ENCODE assay signal across 16 mouse cellular contexts in genomic region chr3:38360421-38360921, GRCm38 (mm10).
DNase-seq lines count a peak whose midpoint lies in the region; ATAC-seq lines count a peak whose summit lies in the region.
"Had no signal": no experiment of that assay in that cellular context is flagged by ENCODE, and none has a peak within 500 bp of the region (broad histone marks: within the 10 kb centered on the region; RNA-seq: fewer than 3 reads in every experiment).

No protein-coding gene starts in this region.

- H3K9ac ChIP-seq in hindbrain, embryonic 13.5 days = no peak overlapping the region
- no peak overlapping the region for H3K9ac ChIP-seq in hindbrain, embryonic 11.5 days (ENCODE audit: low read depth, low read length)
- H3K9ac ChIP-seq in kidney, embryonic 15.5 days = no peak overlapping the region
- H3K9ac ChIP-seq: heart, embryonic 13.5 days had no signal

- H3K27ac ChIP-seq in hindbrain, embryonic 13.5 days = peak overlapping the region; percentile 1; the same call in 1 of the 2 replicates
- no peak overlapping the region for H3K27ac ChIP-seq in hindbrain, embryonic 11.5 days (ENCODE audit: low read depth, low read length)
- peak overlapping the region; percentile 64 for H3K27ac ChIP-seq in kidney, embryonic 15.5 days
- H3K27ac ChIP-seq: heart, embryonic 13.5 days had no signal

- no peak overlapping the region for H3K4me2 ChIP-seq in hindbrain, embryonic 13.5 days
- H3K4me2 ChIP-seq in hindbrain, embryonic 11.5 days (replicated peaks; ENCODE audit: low read depth, low read length) = no peak overlapping the region
- H3K4me2 ChIP-seq in kidney, embryonic 15.5 days = 0 out of 2 replicates have a peak overlapping the region, but pooled peaks have one; percentile 0
- H3K4me2 ChIP-seq: heart, embryonic 13.5 days; liver, embryonic 11.5 days had no signal

- H3K4me3 ChIP-seq in hindbrain, embryonic 13.5 days = no peak overlapping the region
- H3K4me3 ChIP-seq in hindbrain, embryonic 11.5 days (ENCODE audit: low read depth, low read length) = no peak overlapping the region
- H3K4me3 ChIP-seq in kidney, embryonic 15.5 days (replicated peaks) = no peak overlapping the region
- H3K4me3 ChIP-seq: heart, embryonic 13.5 days; myocyte had no signal

- H3K4me1 ChIP-seq in hindbrain, embryonic 13.5 days (replicated peaks) = peaks cover 15% of the 10 kb centered on the region
- peaks cover 3% of the 10 kb centered on the region; the same call in 1 of the 2 replicates for H3K4me1 ChIP-seq in hindbrain, embryonic 11.5 days (replicated peaks; ENCODE audit: control insufficient read depth, insufficient read depth, low read length)
- peaks cover 20% of the 10 kb centered on the region for H3K4me1 ChIP-seq in kidney, embryonic 15.5 days

- H3K9me3 ChIP-seq in hindbrain, embryonic 13.5 days = no peaks in the 10 kb centered on the region
- H3K9me3 ChIP-seq in hindbrain, embryonic 11.5 days (ENCODE audit: control insufficient read depth, low read length) = no peaks in the 10 kb centered on the region
- no peaks in the 10 kb centered on the region for H3K9me3 ChIP-seq in kidney, embryonic 15.5 days (replicated peaks)
- H3K9me3 ChIP-seq: heart, embryonic 13.5 days had no signal

- no peaks in the 10 kb centered on the region for H3K27me3 ChIP-seq in hindbrain, embryonic 13.5 days
- H3K27me3 ChIP-seq in hindbrain, embryonic 11.5 days (ENCODE audit: control insufficient read depth, insufficient read depth, low read length) = no peaks in the 10 kb centered on the region
- no peaks in the 10 kb centered on the region for H3K27me3 ChIP-seq in kidney, embryonic 15.5 days
- H3K27me3 ChIP-seq: CH12.LX; heart, embryonic 13.5 days had no signal

- 23% methylated on average over 3 of the region's 3 CpGs for WGBS in hindbrain, embryonic 13.5 days
- 12% methylated on average over 3 of the region's 3 CpGs for WGBS in hindbrain, embryonic 11.5 days
- 44% methylated on average over 3 of the region's 3 CpGs for WGBS in kidney, embryonic 15.5 days

- no peaks in the 10 kb centered on the region for H3K36me3 ChIP-seq in hindbrain, embryonic 13.5 days
- no peaks in the 10 kb centered on the region for H3K36me3 ChIP-seq in hindbrain, embryonic 11.5 days (ENCODE audit: control insufficient read depth, insufficient read depth, low read length)
- H3K36me3 ChIP-seq in kidney, embryonic 15.5 days = no peaks in the 10 kb centered on the region
- H3K36me3 ChIP-seq: heart, embryonic 13.5 days had no signal

- ATAC-seq in hindbrain, embryonic 13.5 days (ENCODE audit: low FRiP score) = no peak
- ATAC-seq in hindbrain, embryonic 11.5 days (ENCODE audit: low FRiP score) = no peak
- ATAC-seq in kidney, embryonic 15.5 days (replicated peaks; ENCODE audit: low FRiP score) = no peak
- ATAC-seq: forebrain, embryonic 16.5 days had no signal

- DNase-seq in hindbrain, embryonic 11.5 days (ENCODE audit: low spot score) = no peak
- DNase-seq in NIH3T3 (ENCODE audit: low read depth) = peak; percentile 9
- peak; percentile 9 for DNase-seq in embryo, embryonic 11.5 days (ENCODE audit: low read depth, low spot score)
- no peak for DNase-seq in urinary bladder, postnatal 14 days (ENCODE audit: low spot score)
- no peak for DNase-seq in adrenal gland, postnatal 4 days (ENCODE audit: low spot score in 2 of 2)
- no peak for DNase-seq in thymus, postnatal 10 days (ENCODE audit: low spot score in 2 of 2)
- DNase-seq: cerebellum, adult 8-10 months; layer of hippocampus, postnatal 36 days; thymus, postnatal 14 days had no signal

Comparison
In these comparisons a context has a peak if more than half of its experiments do, and no peak if none do; other contexts are left out.
1. DNase-seq: peak in NIH3T3 (single experiment) and embryo, embryonic 11.5 days (single experiment); none in hindbrain, embryonic 11.5 days (single experiment), urinary bladder, postnatal 14 days (single experiment), adrenal gland, postnatal 4 days (0 of 2) and thymus, postnatal 10 days (0 of 2).